Mouse (Mus musculus): Measurements from ENCODE around the gene Hlx.

DNA sequence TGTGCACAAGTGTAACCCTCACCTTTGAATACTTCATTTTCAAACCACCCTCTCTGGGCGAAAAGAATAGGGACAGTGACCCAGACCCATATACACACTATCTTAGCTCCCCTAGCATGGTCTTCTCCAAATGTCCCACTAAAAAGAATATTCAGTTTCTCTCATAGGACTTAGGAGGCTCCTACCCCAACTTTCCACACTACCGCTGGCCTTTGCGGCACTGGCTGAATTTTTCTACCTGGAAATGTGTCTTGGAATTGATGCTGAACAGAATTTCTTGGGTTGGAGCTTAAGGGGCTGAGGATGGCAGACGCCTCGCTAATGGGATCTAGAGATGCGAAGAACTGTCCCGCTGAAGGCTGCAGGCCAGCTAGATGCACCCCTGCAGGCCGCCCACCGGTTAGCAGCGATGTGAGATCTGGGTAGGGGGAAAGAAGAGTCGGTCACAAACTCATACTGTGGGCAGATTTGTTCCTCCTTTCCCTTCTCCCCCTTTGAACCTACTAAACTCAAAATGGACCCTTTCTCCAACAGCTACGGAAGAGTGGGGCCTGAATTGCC, 1.9 kb downstream of the Hlx start:
- TF ChIP-seq CTCF (conservative IDR thresholded peaks at IDR 0.05; ENCODE audit: low read length) = no peak
- TF ChIP-seq NANOG (IDR thresholded peaks at IDR 0.05; ENCODE audit: borderline replicate concordance, low read length) = no peak
- no peak for TF ChIP-seq POU5F1 (IDR thresholded peaks at IDR 0.05; ENCODE audit: borderline replicate concordance, low read length)
